Mouse (Mus musculus) E14TG2a.4 (cell line): Measurements from ENCODE around the gene Vpreb2.

Experiments used
- CTCF ChIP-seq: conservative IDR thresholded peaks from 2 replicates; pipeline ENCODE4 v1.5.1; 2014; ENCODE audit warnings: low read length
- NANOG ChIP-seq: IDR thresholded peaks from 2 replicates; pipeline ENCODE4 v1.6.1; 2014; ENCODE audit warnings: borderline replicate concordance, low read length, mixed read lengths
- POU5F1 ChIP-seq: IDR thresholded peaks from 2 replicates; pipeline ENCODE4 v1.6.1; 2014; ENCODE audit warnings: low read length, borderline replicate concordance

GRCm38 (mm10) chr16:17962091-17962490 is 18.1 kb upstream of the Vpreb2 start:
- TF ChIP-seq CTCF (no peak), POU5F1 (no peak), NANOG (no peak)
